28 mouse cellular contexts compared by ENCODE assay signal in the genomic region with DNA sequence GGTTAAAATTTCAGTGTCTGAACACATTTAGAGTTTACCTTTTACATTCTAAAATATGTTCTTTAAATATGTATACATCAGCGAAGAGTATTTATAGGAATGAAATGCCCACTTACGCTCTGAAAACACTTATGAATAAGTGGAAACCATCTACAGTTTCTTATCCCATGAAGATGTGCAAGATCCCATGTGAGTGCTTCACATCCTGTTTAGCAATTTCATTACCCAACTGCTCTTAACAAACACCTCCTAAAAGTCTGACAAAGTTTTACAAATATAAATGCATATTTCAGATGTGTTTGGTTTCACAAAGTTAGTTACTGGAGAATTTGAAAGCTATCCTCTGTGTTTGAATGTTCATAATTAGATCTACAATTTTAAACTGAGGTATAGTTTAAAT.
"Had no signal": no experiment of that assay in that cellular context is flagged by ENCODE, and none has a peak within 500 bp of the region (broad histone marks: within the 10 kb centered on the region; RNA-seq: fewer than 3 reads in every experiment).

No protein-coding gene starts in this region.

- H3K4me2 ChIP-seq: heart, embryonic 11.5 days; heart, embryonic 13.5 days; heart, embryonic 15.5 days; hindbrain, embryonic 13.5 days; hindbrain, embryonic 15.5 days; kidney, embryonic 15.5 days; limb, embryonic 13.5 days; limb, embryonic 15.5 days; liver, embryonic 11.5 days; liver, embryonic 13.5 days had no signal

- H3K9me3 ChIP-seq: heart, embryonic 13.5 days; heart, embryonic 15.5 days; hindbrain, embryonic 13.5 days; hindbrain, embryonic 15.5 days; kidney, embryonic 15.5 days; limb, embryonic 13.5 days; limb, embryonic 15.5 days; liver, embryonic 13.5 days had no signal

- ATAC-seq: hindbrain, postnatal 0 days; intestine, embryonic 16.5 days had no signal

- DNase-seq: gastrocnemius, adult 2 months; gastrocnemius, postnatal 10 days; gastrocnemius, postnatal 25 days; heart, adult 11 months; heart, adult 2 months; heart, postnatal 14 days; heart, postnatal 36 days; kidney, adult 11 months; kidney, adult 2 months; kidney, adult 9 months; kidney, postnatal 14 days; kidney, postnatal 36 days; layer of hippocampus, adult 9-11 months; layer of hippocampus, postnatal 36 days; left cerebral cortex, postnatal 4 days; liver, embryonic 13.5 days had no signal

- H3K27me3 ChIP-seq: heart, embryonic 13.5 days; heart, embryonic 15.5 days; hindbrain, embryonic 13.5 days; hindbrain, embryonic 15.5 days; kidney, embryonic 15.5 days; limb, embryonic 13.5 days; limb, embryonic 15.5 days; liver, embryonic 13.5 days had no signal

- H3K9ac ChIP-seq: heart, embryonic 13.5 days; heart, embryonic 15.5 days; hindbrain, embryonic 13.5 days; hindbrain, embryonic 15.5 days; kidney, embryonic 15.5 days; limb, embryonic 13.5 days; limb, embryonic 15.5 days; liver, embryonic 13.5 days had no signal

- H3K36me3 ChIP-seq: heart, embryonic 13.5 days; heart, embryonic 15.5 days; hindbrain, embryonic 13.5 days; hindbrain, embryonic 15.5 days; limb, embryonic 13.5 days; limb, embryonic 15.5 days; liver, embryonic 13.5 days had no signal

- H3K4me3 ChIP-seq: gastrocnemius, adult 2 months; heart, adult 2 months; heart, embryonic 13.5 days; heart, embryonic 15.5 days; hindbrain, embryonic 13.5 days; hindbrain, embryonic 15.5 days; kidney, embryonic 15.5 days; limb, embryonic 13.5 days; limb, embryonic 15.5 days; liver, embryonic 13.5 days had no signal

- H3K27ac ChIP-seq: gastrocnemius, adult 2 months; heart, adult 2 months; heart, embryonic 13.5 days; heart, embryonic 15.5 days; hindbrain, embryonic 13.5 days; hindbrain, embryonic 15.5 days; hindbrain, postnatal 0 days; kidney, embryonic 15.5 days; kidney, postnatal 0 days; limb, embryonic 13.5 days; limb, embryonic 15.5 days; liver, embryonic 13.5 days had no signal

- H3K4me1 ChIP-seq: heart, embryonic 15.5 days; limb, embryonic 15.5 days; liver, embryonic 13.5 days had no signal
